Mouse (Mus musculus) embryo, embryonic 10 days (tissue): ENCODE measurements at regions not wholly inside any gene's neighbourhood (a gene's known extent, or its start where the extent isn't known, plus 50 kb on each side); places are given as distances from the start of the nearest gene placed in this dataset.
A peak's percentile ranks its signal among the peaks of the same experiment; 100 is the strongest.

Experiments
- DNase-seq: peaks from one replicate; pipeline ENCODE4 v3.0.0-alpha.2; 2015; ENCODE audit warnings: low spot score

DNA sequence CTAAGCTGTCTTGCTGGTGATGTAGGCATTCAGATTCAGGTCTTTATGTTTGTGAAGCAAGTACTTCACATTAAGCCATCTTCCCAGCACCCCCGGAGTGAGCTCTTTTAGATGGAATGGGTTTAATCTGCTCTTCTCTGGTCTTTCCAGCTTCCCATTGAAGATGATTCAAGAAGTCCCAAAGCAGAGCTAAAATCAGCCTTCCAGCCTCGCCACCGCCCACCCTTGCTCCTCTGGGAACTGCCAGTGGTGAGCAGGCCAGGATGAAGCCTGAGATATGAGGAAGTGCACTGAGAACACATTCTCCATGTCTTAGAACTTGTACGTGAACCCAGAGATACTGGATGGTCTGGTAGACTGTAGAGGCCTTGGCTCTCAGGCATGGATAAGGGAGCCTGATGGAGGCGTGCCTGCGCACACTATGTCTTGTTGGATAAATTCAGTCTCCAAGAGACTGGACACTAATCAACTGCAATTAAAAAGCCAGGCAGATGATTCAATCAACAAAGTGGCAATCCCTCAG is 51.3 kb upstream of the Mrtfb start:
- no peak for DNase-seq

DNA sequence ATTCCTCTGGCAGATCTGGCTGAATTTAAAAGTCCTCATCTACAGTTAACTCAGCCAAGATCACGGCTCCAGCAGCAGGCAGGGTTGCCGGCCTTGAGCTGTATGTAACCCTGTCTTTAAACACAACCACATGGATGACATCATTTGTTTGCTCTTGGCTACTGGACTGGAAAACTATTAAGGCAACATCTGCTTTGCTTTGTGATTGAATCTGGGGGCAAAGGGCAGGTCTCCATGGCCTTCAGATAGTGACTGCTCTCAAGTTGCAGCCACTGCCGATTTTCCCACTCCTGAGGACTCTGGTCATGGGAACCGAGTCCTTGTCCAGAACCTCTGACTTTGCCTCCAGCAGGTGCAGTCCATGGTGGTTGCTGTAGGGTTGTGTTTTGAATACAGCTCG is 50.4 kb upstream of the Mrtfb start:
- peak; percentile 84 for DNase-seq
